Mouse (Mus musculus): Measurements from ENCODE around the gene Zic2.

The Zic2 gene

GRCm38 (mm10) chr14:122509058-122509457, 33.8 kb downstream of the Zic2 start:
- DNase-seq (ENCODE audit: low spot score), result no peak

GRCm38 (mm10) chr14:122511519-122511918, 36.3 kb downstream of the Zic2 start:
- DNase-seq (ENCODE audit: low spot score), result no peak

GRCm38 (mm10) chr14:122513511-122514036, 38.3 kb downstream of the Zic2 start:
- no peak for DNase-seq (ENCODE audit: low spot score)

- DNase-seq (ENCODE audit: low spot score), result no peak
Measured at GRCm38 (mm10) chr14:122528475-122528874, 53.2 kb downstream of the Zic2 start.

Data from urinary bladder, postnatal 25 days (tissue).